Mouse (Mus musculus): ENCODE results near the gene Arhgap18.

DNA sequence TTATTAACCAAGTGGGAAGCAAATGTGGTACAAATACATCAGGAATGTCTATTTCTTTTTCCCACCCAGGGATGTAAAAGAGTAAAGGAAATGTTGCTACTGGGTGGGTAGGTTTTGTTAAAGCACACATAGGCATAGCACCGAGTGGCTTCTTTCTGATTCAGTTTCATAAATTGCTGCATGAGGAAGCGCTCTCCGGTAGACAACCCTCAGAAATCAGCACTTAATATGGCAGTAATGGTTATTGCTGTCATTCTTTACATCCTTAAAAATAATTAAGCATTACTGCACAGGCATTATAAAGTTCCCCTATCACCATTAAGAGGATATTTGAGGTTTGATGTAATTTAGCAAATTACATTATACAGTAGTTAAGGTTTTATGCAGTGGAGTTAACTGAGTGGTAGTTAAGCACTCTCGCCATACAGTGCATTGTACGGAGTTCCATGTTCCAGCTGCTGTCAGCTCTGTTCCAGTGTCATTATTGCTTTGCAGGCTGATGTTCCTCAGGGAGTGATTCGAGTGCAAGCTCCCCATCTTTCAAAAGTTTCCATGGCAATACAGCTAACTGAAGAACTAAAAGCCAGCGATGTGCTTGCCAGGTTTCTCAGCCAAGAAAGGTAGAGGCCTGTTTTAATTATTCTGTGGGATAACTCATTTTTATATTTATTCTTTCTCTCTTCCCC, 159.0 kb downstream of the Arhgap18 start:
- TF ChIP-seq EP300 (IDR thresholded peaks at IDR 0.05; ENCODE audit: low read depth) (no peak), CTCF (IDR thresholded peaks at IDR 0.05; ENCODE audit: low read depth) (no peak)
